Mouse (Mus musculus) testis, adult 2 months (tissue): ENCODE measurements around the gene Chd2.

Experiments
- CTCF ChIP-seq: fragments of 200-500 bp; IDR thresholded peaks from 2 replicates; pipeline ENCODE4 v1.5.1; 2012; ENCODE audit warnings: low read depth, mild to moderate bottlenecking, inconsistent platforms, low read length, moderate library complexity; ENCODE audit not compliant: control insufficient read depth, insufficient read depth, insufficient replicate concordance
- POLR2A ChIP-seq: fragments of 200-500 bp; IDR thresholded peaks from 2 replicates; pipeline ENCODE4 v1.6.1; 2012; ENCODE audit warnings: low read depth, mild to moderate bottlenecking, inconsistent platforms, low read length, moderate library complexity; ENCODE audit not compliant: control insufficient read depth

- TF ChIP-seq POLR2A (no peak), CTCF (no peak)
These were observed 120.2 kb downstream of the Chd2 start for GRCm38 (mm10) chr7:73421278-73422015.
